Mouse (Mus musculus) limb, embryonic 14.5 days (tissue): ENCODE results near the gene Zfyve19. TPM values are rescaled to one million over a fixed set of nuclear protein-coding genes. Genes with fewer than 3 reads are reported as not detected.

Experiments
- ATAC-seq: fragments of 200-750 bp; cut with Nextera tagmentation; 2 replicates; pipeline ENCODE4 v1.8.0; 2017; ENCODE audit warnings: low read depth, moderate number of reproducible peaks, moderate TSS enrichment; ENCODE audit not compliant: low FRiP score
- DNase-seq: peaks from one replicate; pipeline ENCODE4 v3.0.0-alpha.2; 2015; ENCODE audit warnings: low spot score
- H3K27ac ChIP-seq: fragments of 300-500 bp; sonication (generic); replicated peaks from 2 replicates; pipeline ENCODE4 v1.5.1; 2014; ENCODE audit warnings: low read depth, mild to moderate bottlenecking, low read length, moderate library complexity, mixed read lengths
- H3K27me3 ChIP-seq: fragments of 300-500 bp; sonication (generic); 2 replicates; pipeline ENCODE4 v1.6.1; 2014; ENCODE audit warnings: low read length, mixed read lengths; ENCODE audit not compliant: control insufficient read depth, insufficient read depth
- H3K36me3 ChIP-seq: fragments of 300-500 bp; sonication (generic); 2 replicates; pipeline ENCODE4 v1.6.1; 2014; ENCODE audit warnings: mild to moderate bottlenecking, low read length, moderate library complexity, mixed read lengths; ENCODE audit not compliant: control insufficient read depth, insufficient read depth
- H3K4me1 ChIP-seq: fragments of 300-500 bp; sonication (generic); 2 replicates; pipeline ENCODE4 v1.6.1; 2014; ENCODE audit warnings: antibody characterized with exemption, low read length, mixed read lengths; ENCODE audit not compliant: control insufficient read depth, insufficient read depth
- H3K4me2 ChIP-seq: fragments of 300-500 bp; sonication (generic); replicated peaks from 2 replicates; pipeline ENCODE4 v1.6.1; 2014; ENCODE audit warnings: low read depth, mild to moderate bottlenecking, low read length, moderate library complexity; ENCODE audit not compliant: severe bottlenecking
- H3K4me3 ChIP-seq: fragments of 300-500 bp; sonication (generic); replicated peaks from 2 replicates; pipeline ENCODE4 v1.5.1; 2014; ENCODE audit warnings: low read length
- H3K9ac ChIP-seq: fragments of 300-500 bp; sonication (generic); 2 replicates; pipeline ENCODE4 v1.6.1; 2014; ENCODE audit warnings: mild to moderate bottlenecking, low read depth, low read length, moderate library complexity; ENCODE audit not compliant: severe bottlenecking
- H3K9me3 ChIP-seq: fragments of 300-500 bp; sonication (generic); 2 replicates; pipeline ENCODE4 v1.6.1; 2016; ENCODE audit warnings: low read length; ENCODE audit not compliant: control insufficient read depth
- POLR2A ChIP-seq: fragments of 200-500 bp; IDR thresholded peaks from 2 replicates; pipeline ENCODE4 v1.8.0; 2012; ENCODE audit warnings: inconsistent platforms, mild to moderate bottlenecking, moderate library complexity, borderline replicate concordance; ENCODE audit not compliant: insufficient read depth, insufficient read length; ENCODE audit errors: extremely low read depth
- WGBS: fragments of 180-500 bp; shearing (Covaris S2); extraction: QIAGEN DNeasy Blood & Tissue Kit; methylation state at CpG from one replicate; pipeline ENCODE4 v1.1.7; 2014; 5-methylcytosine and 5-hydroxymethylcytosine counted together
- polyA plus RNA-seq, 2 experiments: library from polyadenylated mRNA; depleted of rRNA in 1 of 2; stranded (reverse) in 1 of 2; unstranded in 1 of 2; fragments of >200 nt; fragmentation: Nextera tagmentation in 1 of 2; extraction: Ambion mirVana in 1 of 2; gene quantifications; 2 replicates each; pipeline versions ENCODE4 v1.2.1 to v1.2.3; 2012 to 2014

Zfyve19 gene
- polyA plus RNA-seq, 2 experiments: 46.3 to 88.0 TPM

GRCm38 (mm10) chr2:119196316-119197108 lies 11.9 kb upstream of the Zfyve19 start:
- no peak for TF ChIP-seq POLR2A
- no peaks in the 10 kb centered on the region for H3K27me3 ChIP-seq
- DNase-seq (peak; percentile 16), ATAC-seq (no peak)
- H3K27ac ChIP-seq: peak overlapping the region; percentile 41; the same call in 1 of the 2 replicates
- H3K4me1 ChIP-seq: peaks cover 17% of the 10 kb centered on the region
- no peak overlapping the region for H3K4me3 ChIP-seq
- 12% methylated on average over 4 of the region's 4 CpGs for WGBS
- H3K9ac ChIP-seq: no peak overlapping the region
- no peaks in the 10 kb centered on the region for H3K36me3 ChIP-seq
- H3K4me2 ChIP-seq: no peak overlapping the region
- no peaks in the 10 kb centered on the region for H3K9me3 ChIP-seq

- H3K36me3 ChIP-seq: no peaks in the 10 kb centered on the region
- H3K4me1 ChIP-seq: peaks cover 17% of the 10 kb centered on the region
- ATAC-seq: no peak
- no peaks in the 10 kb centered on the region for H3K9me3 ChIP-seq
- H3K27ac ChIP-seq: no peak overlapping the region
- TF ChIP-seq POLR2A: no peak
- DNase-seq: no peak
- H3K4me3 ChIP-seq: no peak overlapping the region
- H3K27me3 ChIP-seq: no peaks in the 10 kb centered on the region
- 89% methylated on average over 1 of the region's 1 CpGs for WGBS
- H3K9ac ChIP-seq: no peak overlapping the region
- H3K4me2 ChIP-seq: no peak overlapping the region
These were observed 10.9 kb upstream of the Zfyve19 start for GRCm38 (mm10) chr2:119197493-119197892.

- 33% methylated on average over 1 of the region's 1 CpGs for WGBS
- Histone ChIP-seq H3K4me2 (no peak overlapping the region), H3K9me3 (no peaks in the 10 kb centered on the region), H3K27ac (no peak overlapping the region), H3K4me3 (no peak overlapping the region), H3K4me1 (peaks cover 17% of the 10 kb centered on the region), H3K36me3 (no peaks in the 10 kb centered on the region), H3K27me3 (no peaks in the 10 kb centered on the region), H3K9ac (0 out of 2 replicates have a peak overlapping the region, but pooled peaks have one; percentile 4)
- no peak for DNase-seq
- ATAC-seq: no peak
- TF ChIP-seq POLR2A: no peak
These were observed 10.4 kb upstream of the Zfyve19 start for GRCm38 (mm10) chr2:119198049-119198448.

GRCm38 (mm10) chr2:119198934-119199333 lies 9.5 kb upstream of the Zfyve19 start:
- Histone ChIP-seq H3K36me3 (no peaks in the 10 kb centered on the region), H3K27ac (0 out of 2 replicates have a peak overlapping the region, but pooled peaks have one; percentile 55), H3K4me2 (no peak overlapping the region), H3K4me3 (no peak overlapping the region), H3K4me1 (peaks cover 17% of the 10 kb centered on the region), H3K27me3 (no peaks in the 10 kb centered on the region), H3K9ac (no peak overlapping the region), H3K9me3 (no peaks in the 10 kb centered on the region)
- 31% methylated on average over 3 of the region's 3 CpGs for WGBS
- TF ChIP-seq POLR2A: no peak
- no peak for ATAC-seq
- peak; percentile 20 for DNase-seq

- no peak for TF ChIP-seq POLR2A
- 48% methylated on average over 5 of the region's 5 CpGs for WGBS
- no peak for ATAC-seq
- H3K36me3 ChIP-seq: no peaks in the 10 kb centered on the region
- H3K9ac ChIP-seq: no peak overlapping the region
- H3K4me2 ChIP-seq: no peak overlapping the region
- H3K9me3 ChIP-seq: no peaks in the 10 kb centered on the region
- no peak overlapping the region for H3K4me3 ChIP-seq
- H3K4me1 ChIP-seq: peaks cover 9% of the 10 kb centered on the region; the same call in 1 of the 2 replicates
- peak; percentile 50 for DNase-seq
- H3K27me3 ChIP-seq: no peaks in the 10 kb centered on the region
- 0 out of 2 replicates have a peak overlapping the region, but pooled peaks have one; percentile 5 for H3K27ac ChIP-seq
These were observed 5.4 kb upstream of the Zfyve19 start for GRCm38 (mm10) chr2:119202914-119203453.
